Mouse (Mus musculus): ENCODE results near the gene Pfkp.

Pfkp gene

GRCm38 (mm10) chr13:6648669-6649233 is at the start of gene Pfkp:
Pfkp (minus strand) TSS chr13:6648777.
- peak; percentile 83 for DNase-seq (ENCODE audit: low read depth, low spot score)

- DNase-seq (ENCODE audit: low read depth, low spot score) = no peak
These were observed 42.0 kb upstream of the Pfkp start for GRCm38 (mm10) chr13:6690607-6691006.

- peak; percentile 17 for DNase-seq (ENCODE audit: low read depth, low spot score)
These were observed 41.4 kb upstream of the Pfkp start for GRCm38 (mm10) chr13:6689962-6690361.

- peak; percentile 49 for DNase-seq (ENCODE audit: low read depth, low spot score)
These were observed 40.3 kb upstream of the Pfkp start for GRCm38 (mm10) chr13:6688790-6689433.

- DNase-seq (ENCODE audit: low read depth, low spot score) = no peak
These were observed 18.3 kb upstream of the Pfkp start for GRCm38 (mm10) chr13:6666887-6667286.

- no peak for DNase-seq (ENCODE audit: low read depth, low spot score)
These were observed 16.9 kb upstream of the Pfkp start for GRCm38 (mm10) chr13:6665506-6665905.

GRCm38 (mm10) chr13:6664216-6664615 is 15.6 kb upstream of the Pfkp start:
- no peak for DNase-seq (ENCODE audit: low read depth, low spot score)

- DNase-seq (ENCODE audit: low read depth, low spot score) = no peak
These were observed 10.7 kb upstream of the Pfkp start for GRCm38 (mm10) chr13:6659314-6659713.

GRCm38 (mm10) chr13:6657300-6657699 is 8.7 kb upstream of the Pfkp start:
- DNase-seq (ENCODE audit: low read depth, low spot score) = no peak

- DNase-seq (ENCODE audit: low read depth, low spot score) = no peak
These were observed 965 bp upstream of the Pfkp start for GRCm38 (mm10) chr13:6649542-6649941.

- no peak for DNase-seq (ENCODE audit: low read depth, low spot score)
These were observed 447 bp downstream of the Pfkp start for GRCm38 (mm10) chr13:6647992-6648668.

- DNase-seq (ENCODE audit: low read depth, low spot score) = peak; percentile 19
These were observed 1.2 kb downstream of the Pfkp start for GRCm38 (mm10) chr13:6647067-6647991.

GRCm38 (mm10) chr13:6646674-6647066 is 1.9 kb downstream of the Pfkp start:
- no peak for DNase-seq (ENCODE audit: low read depth, low spot score)

GRCm38 (mm10) chr13:6646266-6646665 is 2.3 kb downstream of the Pfkp start:
- no peak for DNase-seq (ENCODE audit: low read depth, low spot score)

- no peak for DNase-seq (ENCODE audit: low read depth, low spot score)
These were observed 4.6 kb downstream of the Pfkp start for GRCm38 (mm10) chr13:6643968-6644367.

- no peak for DNase-seq (ENCODE audit: low read depth, low spot score)
These were observed 5.6 kb downstream of the Pfkp start for GRCm38 (mm10) chr13:6643026-6643425.

GRCm38 (mm10) chr13:6642453-6642852 is 6.1 kb downstream of the Pfkp start:
- DNase-seq (ENCODE audit: low read depth, low spot score) = no peak

- no peak for DNase-seq (ENCODE audit: low read depth, low spot score)
These were observed 7.1 kb downstream of the Pfkp start for GRCm38 (mm10) chr13:6641497-6641896.

GRCm38 (mm10) chr13:6639507-6640030 is 9.0 kb downstream of the Pfkp start:
- DNase-seq (ENCODE audit: low read depth, low spot score) = no peak

GRCm38 (mm10) chr13:6638976-6639375 is 9.6 kb downstream of the Pfkp start:
- DNase-seq (ENCODE audit: low read depth, low spot score) = no peak

GRCm38 (mm10) chr13:6638425-6638824 is 10.2 kb downstream of the Pfkp start:
- no peak for DNase-seq (ENCODE audit: low read depth, low spot score)
